Mouse (Mus musculus) kidney, postnatal 0 days (tissue): ENCODE measurements at regions not wholly inside any gene's neighbourhood (a gene's known extent, or its start where the extent isn't known, plus 50 kb on each side); places are given as distances from the start of the nearest gene placed in this dataset.

Source experiments
- ATAC-seq: fragments of 200-750 bp; cut with Nextera tagmentation; replicated peaks from 2 replicates; pipeline ENCODE4 v1.8.0; 2017; ENCODE audit warnings: low read depth, moderate number of reproducible peaks, moderate TSS enrichment, moderate library complexity; ENCODE audit not compliant: low FRiP score
- DNase-seq: peaks from one replicate; pipeline ENCODE4 v3.0.0-alpha.2; 2016; ENCODE audit warnings: low spot score
- H3K27ac ChIP-seq: fragments of 300-500 bp; sonication (generic); 2 replicates; pipeline ENCODE4 v1.5.1; 2014; ENCODE audit warnings: mild to moderate bottlenecking
- H3K27me3 ChIP-seq: fragments of 300-500 bp; sonication (generic); 2 replicates; pipeline ENCODE4 v1.6.1; 2014; ENCODE audit warnings: low read length, mixed read lengths; ENCODE audit not compliant: insufficient read depth
- H3K36me3 ChIP-seq: fragments of 300-500 bp; sonication (generic); 2 replicates; pipeline ENCODE4 v1.6.1; 2014; ENCODE audit warnings: low read length, mixed read lengths; ENCODE audit not compliant: insufficient read depth
- H3K4me1 ChIP-seq: fragments of 300-500 bp; sonication (generic); replicated peaks from 2 replicates; pipeline ENCODE4 v1.6.1; 2014; ENCODE audit warnings: antibody characterized with exemption, low read length, mixed read lengths; ENCODE audit not compliant: insufficient read depth
- H3K4me2 ChIP-seq: fragments of 300-500 bp; sonication (generic); 2 replicates; pipeline ENCODE4 v1.6.1; 2014; ENCODE audit warnings: mild to moderate bottlenecking, low read length, moderate library complexity, mixed read lengths
- H3K4me3 ChIP-seq: fragments of 300-500 bp; sonication (generic); replicated peaks from 2 replicates; pipeline ENCODE4 v1.5.1; 2014; ENCODE audit warnings: low read depth, low read length
- H3K9ac ChIP-seq: fragments of 300-500 bp; sonication (generic); 2 replicates; pipeline ENCODE4 v1.6.1; 2014; ENCODE audit warnings: low read depth, low read length
- H3K9me3 ChIP-seq: fragments of 300-500 bp; sonication (generic); replicated peaks from 2 replicates; pipeline ENCODE4 v1.6.1; 2016; ENCODE audit warnings: low read length, inconsistent platforms, mixed read lengths
- CTCF ChIP-seq: IDR thresholded peaks from 2 replicates; pipeline ENCODE4 v1.5.1; 2016; ENCODE audit warnings: antibody characterized with exemption, low read depth, mild to moderate bottlenecking, moderate library complexity
- WGBS: fragments of 180-500 bp; shearing (Covaris S2); extraction: QIAGEN DNeasy Blood & Tissue Kit; methylation state at CpG from one replicate; pipeline ENCODE4 v1.1.7; 2014; 5-methylcytosine and 5-hydroxymethylcytosine counted together

GRCm38 (mm10) chr3:42040959-42041358, 298.5 kb downstream of the D3Ertd751e start:
- H3K4me3 ChIP-seq: no peak overlapping the region
- ATAC-seq: no peak

GRCm38 (mm10) chr3:42057286-42057868, 315.0 kb downstream of the D3Ertd751e start:
- no peak overlapping the region for H3K27ac ChIP-seq
- no peaks in the 10 kb centered on the region for H3K9me3 ChIP-seq
- no peak for TF ChIP-seq CTCF
- ATAC-seq (no peak), DNase-seq (peak; percentile 57)
- H3K36me3 ChIP-seq: no peaks in the 10 kb centered on the region
- H3K9ac ChIP-seq: no peak overlapping the region
- H3K4me1 ChIP-seq: no peaks in the 10 kb centered on the region
- 43% methylated on average over 10 of the region's 10 CpGs for WGBS
- no peaks in the 10 kb centered on the region for H3K27me3 ChIP-seq
- no peak overlapping the region for H3K4me3 ChIP-seq
- no peak overlapping the region for H3K4me2 ChIP-seq

More at GRCm38 (mm10) chr3:42040959-42041358, 298.5 kb downstream of the D3Ertd751e start:
- no peaks in the 10 kb centered on the region for H3K27me3 ChIP-seq
- no peak for DNase-seq
- 93% methylated on average over 2 of the region's 2 CpGs for WGBS
- no peaks in the 10 kb centered on the region for H3K36me3 ChIP-seq
- H3K4me2 ChIP-seq: no peak overlapping the region
- no peak overlapping the region for H3K9ac ChIP-seq
- no peak for TF ChIP-seq CTCF
- no peaks in the 10 kb centered on the region for H3K9me3 ChIP-seq
- no peaks in the 10 kb centered on the region for H3K4me1 ChIP-seq
- H3K27ac ChIP-seq: no peak overlapping the region

- H3K4me3 ChIP-seq: no peak overlapping the region
- no peak for TF ChIP-seq CTCF
- no peak for DNase-seq
- H3K27me3 ChIP-seq: no peaks in the 10 kb centered on the region
- 56% methylated on average over 7 of the region's 7 CpGs for WGBS
- H3K9ac ChIP-seq: no peak overlapping the region
- no peak overlapping the region for H3K27ac ChIP-seq
- ATAC-seq: no peak
- no peaks in the 10 kb centered on the region for H3K36me3 ChIP-seq
- H3K4me2 ChIP-seq: no peak overlapping the region
- no peaks in the 10 kb centered on the region for H3K4me1 ChIP-seq
- no peaks in the 10 kb centered on the region for H3K9me3 ChIP-seq
Observed at GRCm38 (mm10) chr3:42065093-42065935, 322.9 kb downstream of the D3Ertd751e start.

GRCm38 (mm10) chr3:42065962-42066361, 323.6 kb downstream of the D3Ertd751e start:
- ATAC-seq: no peak
- 39% methylated on average over 3 of the region's 3 CpGs for WGBS

GRCm38 (mm10) chr3:42067036-42067435, 324.6 kb downstream of the D3Ertd751e start:
- Histone ChIP-seq H3K4me1 (no peaks in the 10 kb centered on the region), H3K27ac (no peak overlapping the region), H3K27me3 (no peaks in the 10 kb centered on the region), H3K4me2 (no peak overlapping the region), H3K4me3 (no peak overlapping the region), H3K36me3 (no peaks in the 10 kb centered on the region), H3K9ac (no peak overlapping the region), H3K9me3 (no peaks in the 10 kb centered on the region)
- no peak for DNase-seq
- ATAC-seq: no peak
- no peak for TF ChIP-seq CTCF
- WGBS: 85% methylated on average over 5 of the region's 5 CpGs

More at GRCm38 (mm10) chr3:42065962-42066361, 323.6 kb downstream of the D3Ertd751e start:
- no peak for DNase-seq
- no peaks in the 10 kb centered on the region for H3K27me3 ChIP-seq
- H3K4me2 ChIP-seq: no peak overlapping the region
- H3K4me3 ChIP-seq: no peak overlapping the region
- TF ChIP-seq CTCF: no peak
- H3K27ac ChIP-seq: no peak overlapping the region
- H3K9me3 ChIP-seq: no peaks in the 10 kb centered on the region
- no peaks in the 10 kb centered on the region for H3K36me3 ChIP-seq
- H3K9ac ChIP-seq: no peak overlapping the region
- H3K4me1 ChIP-seq: no peaks in the 10 kb centered on the region

- no peaks in the 10 kb centered on the region for H3K27me3 ChIP-seq
- TF ChIP-seq CTCF: peak; percentile 70
- H3K4me3 ChIP-seq: no peak overlapping the region
- H3K4me2 ChIP-seq: no peak overlapping the region
- no peaks in the 10 kb centered on the region for H3K4me1 ChIP-seq
- DNase-seq: peak; percentile 66
- H3K9ac ChIP-seq: no peak overlapping the region
- H3K36me3 ChIP-seq: no peaks in the 10 kb centered on the region
- no peaks in the 10 kb centered on the region for H3K9me3 ChIP-seq
- no peak overlapping the region for H3K27ac ChIP-seq
- 42% methylated on average over 11 of the region's 11 CpGs for WGBS
- 0 out of 2 replicates have a peak, but pooled peaks have one; percentile 33 for ATAC-seq
Observed at GRCm38 (mm10) chr3:42074532-42075287, 332.3 kb downstream of the D3Ertd751e start.
